Mouse (Mus musculus) retina, postnatal 7 days (tissue): ENCODE results near the gene Pam.

ENCODE experiments used
- DNase-seq: peaks from one replicate; pipeline ENCODE4 v3.0.0-alpha.2; 2012; ENCODE audit warnings: low read depth, low spot score

Pam gene

DNA sequence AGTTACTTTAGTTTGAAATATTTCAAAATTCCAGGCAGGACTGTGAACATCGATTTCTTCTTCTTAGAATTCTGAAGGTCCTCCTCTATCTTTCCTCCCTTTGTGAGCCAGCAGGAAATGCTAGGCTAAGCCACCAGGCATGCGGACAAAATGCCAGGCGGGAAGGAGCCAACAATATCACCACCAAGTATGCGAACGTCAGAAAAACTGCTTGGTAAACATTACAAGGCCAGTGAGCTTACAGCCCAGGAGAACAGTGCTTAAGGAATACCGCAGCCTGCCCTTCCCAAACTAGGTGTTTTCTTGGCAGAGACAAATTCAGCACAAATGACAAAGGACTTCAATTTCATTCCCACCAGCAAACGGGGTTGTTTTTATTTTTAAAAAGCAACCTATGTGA is 15.8 kb downstream of the Pam start:
- no peak for DNase-seq

GRCm38 (mm10) chr1:98078735-98079134 is 16.7 kb downstream of the Pam start:
- DNase-seq = no peak

- DNase-seq = no peak
Observed at GRCm38 (mm10) chr1:98073826-98074225, 21.6 kb downstream of the Pam start.

- DNase-seq = no peak
Observed at GRCm38 (mm10) chr1:98073127-98073526, 22.3 kb downstream of the Pam start.

DNA sequence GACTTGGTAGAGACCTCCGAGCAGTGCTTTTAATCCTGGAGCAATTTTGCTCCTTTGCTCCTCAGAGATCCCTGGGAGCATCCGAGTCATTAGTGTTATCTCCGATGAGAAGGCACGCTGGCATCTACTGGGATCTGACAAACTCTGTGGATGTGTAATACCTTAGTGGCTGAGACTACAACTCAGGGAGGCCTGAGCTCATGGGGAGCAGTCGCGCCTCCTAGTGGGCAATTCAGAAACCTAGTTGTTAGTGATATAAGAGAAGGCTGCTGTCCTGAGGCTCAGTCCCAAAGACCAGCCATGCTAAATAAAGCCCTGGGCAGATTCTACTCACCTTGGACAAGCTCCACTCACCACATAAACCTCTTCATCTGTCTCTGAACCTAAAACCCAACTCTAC is 23.4 kb downstream of the Pam start:
- DNase-seq = no peak

DNA sequence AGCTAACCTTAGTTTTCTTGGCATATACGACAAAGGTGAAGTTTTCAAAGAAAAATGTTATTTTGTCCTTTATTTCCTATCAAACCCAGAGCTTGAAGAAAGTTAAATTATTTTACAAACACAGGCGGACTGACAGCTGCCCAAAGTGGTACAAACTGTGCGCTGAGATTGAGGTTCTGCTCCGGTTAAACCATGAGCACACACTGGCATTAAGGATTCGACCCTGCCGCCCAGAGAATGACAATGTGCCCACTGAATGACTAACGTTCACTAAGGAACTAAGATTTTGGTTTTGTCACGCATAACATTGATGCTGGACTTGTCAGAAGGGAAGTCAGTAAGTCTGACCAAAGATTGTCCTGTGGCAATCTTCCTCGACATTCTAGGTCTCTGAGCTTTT is 24.0 kb downstream of the Pam start:
- no peak for DNase-seq

DNA sequence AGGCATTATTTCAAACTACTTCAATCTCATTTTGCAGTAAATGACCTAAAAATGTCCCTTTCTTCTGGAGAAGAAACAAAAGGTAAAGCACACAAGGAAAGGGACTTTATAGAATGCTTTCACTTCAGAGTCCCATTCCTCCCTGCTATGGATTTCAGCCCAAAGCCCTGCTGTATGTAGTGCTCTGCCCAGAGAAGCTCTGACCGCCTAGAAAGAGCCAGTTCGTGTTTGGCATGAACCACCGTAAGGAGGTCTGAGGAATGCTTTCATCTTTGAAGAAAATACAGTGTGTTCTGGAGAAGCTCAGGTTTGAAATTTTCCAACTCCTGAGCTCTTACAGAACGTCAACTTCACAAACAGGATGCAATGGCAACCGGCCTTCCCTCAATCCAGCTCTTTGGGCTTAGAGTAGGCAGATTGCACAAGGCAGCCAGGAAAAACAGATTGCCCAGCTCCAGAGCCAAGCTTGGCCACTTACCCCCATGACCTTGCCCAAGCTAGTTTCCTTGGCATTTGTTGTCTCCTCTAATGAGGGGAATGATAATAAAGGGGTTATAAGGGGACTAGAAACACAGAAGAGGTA is 24.6 kb downstream of the Pam start:
- no peak for DNase-seq

GRCm38 (mm10) chr1:98068177-98068576 is 27.3 kb downstream of the Pam start:
- DNase-seq = no peak

DNA sequence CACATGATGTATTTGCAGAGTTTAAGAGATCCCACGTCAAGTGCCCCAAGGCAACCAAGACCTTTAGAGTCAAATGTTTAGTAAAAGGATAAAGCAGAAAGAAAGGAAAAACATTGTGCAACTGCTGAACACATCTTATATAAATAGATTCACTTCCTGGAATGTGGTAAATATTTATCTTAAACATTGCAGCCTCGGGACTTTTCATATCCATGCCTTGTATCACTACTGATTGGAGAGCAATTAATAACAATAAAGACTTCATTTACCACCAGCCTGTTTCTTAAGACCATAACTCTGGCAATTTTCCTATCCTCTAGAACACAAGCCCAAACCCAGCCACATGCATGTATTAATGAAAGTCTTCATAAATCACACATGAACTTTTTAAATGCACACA is 33.4 kb downstream of the Pam start:
- no peak for DNase-seq

DNA sequence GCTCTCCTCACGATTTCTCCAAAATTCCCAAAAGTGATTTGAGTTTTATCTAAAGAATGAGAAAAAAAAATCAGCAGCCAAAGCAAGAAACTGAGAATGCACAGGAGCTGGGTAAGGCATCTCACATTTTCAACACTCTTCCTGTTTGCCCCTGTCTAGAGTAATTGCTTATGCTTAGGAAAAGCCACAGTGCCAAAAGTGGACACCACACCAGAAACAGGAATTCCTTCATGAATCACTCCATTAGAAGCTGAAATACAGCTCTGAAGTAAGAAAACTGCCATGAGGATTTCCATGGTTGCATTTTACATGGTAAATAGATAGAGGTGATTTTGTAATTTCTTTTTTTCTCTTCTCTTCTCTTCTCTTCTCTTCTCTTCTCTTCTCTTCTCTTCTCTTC is 36.0 kb downstream of the Pam start:
- no peak for DNase-seq

DNA sequence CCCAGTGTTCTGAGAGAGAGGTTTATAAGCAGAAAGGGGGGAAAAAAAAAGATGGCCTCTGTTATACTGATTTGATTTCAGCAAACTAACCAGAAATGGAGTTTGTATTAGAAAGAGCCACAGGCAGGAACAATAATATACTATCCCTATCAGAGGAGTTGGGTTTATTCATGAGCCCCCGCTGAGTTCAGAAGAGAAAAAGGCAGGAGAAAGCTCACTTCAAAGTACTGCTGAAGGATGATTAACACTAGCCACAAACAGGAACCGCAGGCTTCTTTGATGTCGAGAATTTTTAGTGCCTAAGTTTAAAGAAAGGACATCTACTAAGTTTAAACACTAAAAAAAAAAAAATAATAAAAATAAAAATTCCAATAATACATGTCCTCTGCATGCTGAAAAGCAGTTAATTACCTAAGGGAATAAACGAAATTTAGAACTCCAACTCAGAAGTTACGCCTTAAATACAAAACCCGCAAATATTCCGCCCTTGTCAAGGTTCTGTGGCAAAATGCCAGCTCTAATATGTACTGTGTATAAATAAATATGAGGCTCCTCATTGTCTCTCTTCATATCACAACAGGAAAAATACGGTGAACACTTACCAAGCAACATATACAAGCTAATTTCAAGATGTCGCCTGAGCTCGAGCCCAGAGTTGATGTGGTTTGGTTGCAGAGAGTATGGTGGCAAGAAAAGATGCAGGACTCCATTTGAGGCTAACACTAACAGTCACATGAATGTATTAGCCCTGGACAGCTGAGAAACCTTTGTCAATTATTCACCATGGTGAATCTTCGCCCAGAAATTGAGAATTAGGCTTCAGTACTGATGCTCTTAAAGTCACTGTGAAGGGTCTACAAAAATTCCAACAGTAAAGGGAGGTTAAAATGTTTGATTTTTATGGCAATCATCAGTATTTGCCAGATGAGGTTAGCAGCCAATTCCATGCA is 38.2 kb downstream of the Pam start:
- no peak for DNase-seq

GRCm38 (mm10) chr1:98056277-98056676 is 39.2 kb downstream of the Pam start:
- DNase-seq = no peak

- DNase-seq = no peak
Observed at GRCm38 (mm10) chr1:98055591-98055990, 39.9 kb downstream of the Pam start.

- no peak for DNase-seq
Observed at GRCm38 (mm10) chr1:98053994-98054393, 41.5 kb downstream of the Pam start.

DNA sequence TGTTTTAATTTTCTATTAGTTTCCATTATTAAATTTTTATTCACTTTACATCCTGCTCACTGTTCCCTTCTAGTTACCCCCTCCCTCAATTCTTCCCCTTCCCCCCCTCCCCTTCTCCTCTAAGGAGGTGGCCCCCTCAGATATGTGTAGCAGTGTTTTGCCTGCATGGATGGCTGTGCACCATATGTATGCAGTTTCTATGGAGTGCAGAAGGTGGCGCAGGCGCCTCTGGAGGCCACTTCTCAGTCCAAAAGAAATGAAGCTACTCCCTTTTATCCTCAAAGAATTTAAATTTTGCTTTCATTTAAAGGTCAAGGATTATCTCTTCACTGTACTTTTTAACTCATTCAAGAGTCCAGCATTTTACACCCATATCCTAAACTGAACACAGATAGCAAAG is 42.0 kb downstream of the Pam start:
- DNase-seq = no peak

DNA sequence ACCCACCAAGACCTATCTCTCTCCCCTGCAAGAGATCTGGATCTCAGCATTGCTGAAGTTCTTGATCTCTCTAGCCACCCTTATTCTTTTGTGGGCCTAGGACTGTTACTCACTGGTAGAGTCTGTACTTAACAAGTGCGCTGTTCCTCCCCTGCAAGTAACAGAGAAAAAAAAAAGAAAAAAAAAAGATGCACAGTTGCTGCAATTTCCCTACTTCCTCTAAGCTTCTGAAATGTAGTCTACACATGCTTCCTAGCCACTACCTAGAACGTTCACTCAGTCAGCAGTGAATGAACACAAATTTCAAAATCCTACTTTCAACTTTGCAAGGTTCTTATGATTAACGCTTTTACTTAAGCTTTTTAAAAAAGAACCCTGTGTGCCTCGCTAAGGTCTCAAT is 42.7 kb downstream of the Pam start:
- no peak for DNase-seq

- no peak for DNase-seq
Observed at GRCm38 (mm10) chr1:98051039-98051438, 44.4 kb downstream of the Pam start.

DNA sequence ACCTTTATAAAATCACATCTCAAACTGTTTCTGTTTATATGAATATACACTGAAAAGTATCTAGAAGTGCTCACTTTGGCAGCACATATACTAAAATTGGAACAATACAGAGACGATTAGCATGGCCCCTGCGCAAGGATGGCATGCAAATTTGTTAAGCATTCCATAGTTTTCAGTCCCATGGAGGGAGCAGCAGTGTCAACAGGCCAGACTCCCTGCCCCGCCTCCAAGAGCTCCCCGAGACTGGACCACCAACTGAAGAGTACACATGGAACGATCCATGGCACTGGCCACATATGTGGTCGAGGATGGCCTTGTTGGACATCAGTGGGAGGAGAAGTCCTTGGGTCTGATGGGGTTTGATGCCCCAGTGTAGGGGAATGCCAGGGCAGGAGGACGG is 45.7 kb downstream of the Pam start:
- no peak for DNase-seq

- no peak for DNase-seq
Observed at GRCm38 (mm10) chr1:98048218-98048801, 47.1 kb downstream of the Pam start.

DNA sequence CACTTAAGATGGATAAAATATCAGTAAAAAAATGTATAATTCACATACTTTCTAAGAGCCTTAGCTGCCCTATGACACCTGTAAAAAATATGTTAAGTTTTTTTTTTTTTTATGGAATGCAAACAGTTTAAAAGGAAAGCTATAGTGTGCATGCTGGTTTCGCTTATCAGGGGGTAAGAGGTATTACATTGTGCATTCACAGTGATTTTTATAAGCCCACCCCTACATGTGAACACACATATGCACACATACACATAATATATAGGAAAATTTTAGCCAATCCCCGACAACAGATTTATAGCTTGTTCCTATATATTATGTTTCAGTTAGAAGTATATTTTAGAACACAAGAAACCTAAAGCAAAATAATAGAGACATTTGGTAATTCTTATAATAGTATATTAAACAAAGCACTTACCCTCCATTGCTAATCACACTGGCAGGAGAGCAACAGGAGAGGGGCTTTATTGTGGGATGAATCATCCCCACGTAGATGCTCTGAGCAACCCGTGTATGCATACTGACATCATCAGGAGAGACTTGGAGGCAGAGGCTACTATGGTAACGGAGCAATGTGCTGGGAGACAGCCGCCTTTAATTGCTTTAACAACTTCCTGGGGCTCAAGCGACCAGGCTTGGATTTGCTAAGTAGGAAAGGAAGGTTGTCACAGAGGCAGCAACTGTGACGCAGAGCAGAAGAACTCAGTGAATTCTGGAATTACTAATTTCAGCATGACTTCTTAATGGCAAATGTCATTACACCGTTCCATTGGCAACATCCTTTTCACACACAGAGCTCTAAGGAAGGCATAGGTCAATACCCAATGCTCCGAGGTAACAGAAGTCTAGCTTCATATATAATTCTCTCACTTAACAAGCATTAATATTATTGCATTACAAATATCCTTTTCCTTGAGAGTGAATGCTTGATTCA is 47.9 kb downstream of the Pam start:
- DNase-seq = no peak

GRCm38 (mm10) chr1:98042425-98042824 is 53.0 kb downstream of the Pam start:
- DNase-seq = no peak

- no peak for DNase-seq
Observed at GRCm38 (mm10) chr1:98038252-98038651, 57.2 kb downstream of the Pam start.
